Mouse (Mus musculus) forebrain, embryonic 13.5 days (tissue): ENCODE results near the gene Kcns3. TPM values are rescaled to one million over a fixed set of nuclear protein-coding genes. Genes with fewer than 3 reads are reported as not detected.

Experiments used
- ATAC-seq: fragments of 200-750 bp; cut with Nextera tagmentation; 2 replicates; pipeline ENCODE4 v1.8.0; 2017
- H3K27ac ChIP-seq: fragments of 300-500 bp; sonication (generic); 2 replicates; pipeline ENCODE4 v1.5.1; 2015; ENCODE audit warnings: inconsistent platforms, mild to moderate bottlenecking, moderate library complexity
- H3K27me3 ChIP-seq: fragments of 300-500 bp; sonication (generic); 2 replicates; pipeline ENCODE4 v1.6.1; 2015; ENCODE audit warnings: mild to moderate bottlenecking, inconsistent platforms
- H3K36me3 ChIP-seq: fragments of 300-500 bp; sonication (generic); 2 replicates; pipeline ENCODE4 v1.6.1; 2015; ENCODE audit warnings: mild to moderate bottlenecking, inconsistent platforms; ENCODE audit not compliant: poor library complexity, severe bottlenecking
- H3K4me1 ChIP-seq: fragments of 300-500 bp; sonication (generic); 2 replicates; pipeline ENCODE4 v1.6.1; 2015; ENCODE audit warnings: inconsistent platforms
- H3K4me2 ChIP-seq: fragments of 300-500 bp; sonication (generic); 2 replicates; pipeline ENCODE4 v1.6.1; 2015; ENCODE audit warnings: inconsistent platforms, mild to moderate bottlenecking, moderate library complexity
- H3K4me3 ChIP-seq: fragments of 300-500 bp; sonication (generic); 2 replicates; pipeline ENCODE4 v1.5.1; 2015; ENCODE audit warnings: mild to moderate bottlenecking, inconsistent platforms
- H3K9ac ChIP-seq: fragments of 300-500 bp; sonication (generic); 2 replicates; pipeline ENCODE4 v1.6.1; 2015; ENCODE audit warnings: mild to moderate bottlenecking, inconsistent platforms
- H3K9me3 ChIP-seq: fragments of 300-500 bp; sonication (generic); replicated peaks from 2 replicates; pipeline ENCODE4 v1.6.1; 2016; ENCODE audit warnings: inconsistent platforms
- WGBS: fragments of 180-500 bp; shearing (Covaris S2); methylation state at CpG from one replicate; pipeline ENCODE4 v1.1.7; 2015; 5-methylcytosine and 5-hydroxymethylcytosine counted together
- polyA plus RNA-seq: library from polyadenylated mRNA; unstranded; fragments of >200 nt; fragmentation: Nextera tagmentation; extraction: Ambion mirVana; gene quantifications from 2 replicates; pipeline ENCODE4 v1.2.1, GENCODE M21; 2015

Kcns3 gene
- polyA plus RNA-seq, 1 experiment from 2014 or later, result 0.31 TPM

GRCm38 (mm10) chr12:11150192-11150935 is 492 bp downstream of the Kcns3 start:
- Histone ChIP-seq H3K36me3 (no peaks in the 10 kb centered on the region), H3K4me3 (peak overlapping the region; percentile 58), H3K9ac (peak overlapping the region; percentile 61), H3K4me1 (peaks cover 19% of the 10 kb centered on the region), H3K27me3 (peaks cover 47% of the 10 kb centered on the region), H3K27ac (no peak overlapping the region), H3K4me2 (peak overlapping the region; percentile 98), H3K9me3 (no peaks in the 10 kb centered on the region)
- 1% methylated on average over 56 of the region's 66 CpGs for WGBS
- peak; percentile 80 for ATAC-seq

- peaks cover 19% of the 10 kb centered on the region for H3K4me1 ChIP-seq
- H3K36me3 ChIP-seq, result no peaks in the 10 kb centered on the region
- H3K9me3 ChIP-seq, result no peaks in the 10 kb centered on the region
- H3K27ac ChIP-seq, result no peak overlapping the region
- WGBS, result under 1% methylated on average over 41 of the region's 41 CpGs
- peak overlapping the region; percentile 61 for H3K9ac ChIP-seq
- peak; percentile 72 for ATAC-seq
- H3K4me2 ChIP-seq, result peak overlapping the region; percentile 98
- peaks cover 47% of the 10 kb centered on the region for H3K27me3 ChIP-seq
- peak overlapping the region; percentile 58 for H3K4me3 ChIP-seq
Observed at GRCm38 (mm10) chr12:11149421-11150191, 1.2 kb downstream of the Kcns3 start.

- Histone ChIP-seq H3K4me2 (peak overlapping the region; percentile 98), H3K36me3 (no peaks in the 10 kb centered on the region), H3K27ac (no peak overlapping the region), H3K27me3 (peaks cover 47% of the 10 kb centered on the region), H3K9me3 (no peaks in the 10 kb centered on the region), H3K9ac (peak overlapping the region; percentile 61), H3K4me3 (peak overlapping the region; percentile 58), H3K4me1 (peaks cover 19% of the 10 kb centered on the region)
- ATAC-seq, result peak; percentile 46; the same call in 1 of the 2 replicates
- 2% methylated on average over 14 of the region's 14 CpGs for WGBS
Observed at GRCm38 (mm10) chr12:11149121-11149420, 1.8 kb downstream of the Kcns3 start.

GRCm38 (mm10) chr12:11144894-11145293 is 6.0 kb downstream of the Kcns3 start:
- peaks cover 18% of the 10 kb centered on the region for H3K27me3 ChIP-seq
- H3K36me3 ChIP-seq, result no peaks in the 10 kb centered on the region
- no peak for ATAC-seq
- no peak overlapping the region for H3K4me2 ChIP-seq
- 70% methylated on average over 1 of the region's 1 CpGs for WGBS
- H3K4me1 ChIP-seq, result peaks cover 12% of the 10 kb centered on the region
- no peak overlapping the region for H3K4me3 ChIP-seq
- no peaks in the 10 kb centered on the region for H3K9me3 ChIP-seq
- no peak overlapping the region for H3K9ac ChIP-seq
- no peak overlapping the region for H3K27ac ChIP-seq

- H3K9ac ChIP-seq, result no peak overlapping the region
- no peaks in the 10 kb centered on the region for H3K27me3 ChIP-seq
- no peak overlapping the region for H3K4me3 ChIP-seq
- no peaks in the 10 kb centered on the region for H3K9me3 ChIP-seq
- H3K4me1 ChIP-seq, result no peaks in the 10 kb centered on the region
- H3K27ac ChIP-seq, result no peak overlapping the region
- no peaks in the 10 kb centered on the region for H3K36me3 ChIP-seq
- no peak overlapping the region for H3K4me2 ChIP-seq
- ATAC-seq, result no peak
Observed at GRCm38 (mm10) chr12:11132418-11132817, 18.4 kb downstream of the Kcns3 start.

- ATAC-seq, result no peak
- H3K27me3 ChIP-seq, result no peaks in the 10 kb centered on the region
- no peak overlapping the region for H3K9ac ChIP-seq
- H3K4me3 ChIP-seq, result no peak overlapping the region
- 10% methylated on average over 3 of the region's 3 CpGs for WGBS
- H3K27ac ChIP-seq, result no peak overlapping the region
- H3K9me3 ChIP-seq, result no peaks in the 10 kb centered on the region
- H3K4me2 ChIP-seq, result no peak overlapping the region
- no peaks in the 10 kb centered on the region for H3K4me1 ChIP-seq
- no peaks in the 10 kb centered on the region for H3K36me3 ChIP-seq
Observed at GRCm38 (mm10) chr12:11129188-11129587, 21.7 kb downstream of the Kcns3 start.

GRCm38 (mm10) chr12:11126186-11126759 is 24.6 kb downstream of the Kcns3 start:
- Histone ChIP-seq H3K27me3 (no peaks in the 10 kb centered on the region), H3K9ac (no peak overlapping the region), H3K27ac (no peak overlapping the region), H3K4me3 (no peak overlapping the region), H3K4me1 (no peaks in the 10 kb centered on the region), H3K36me3 (no peaks in the 10 kb centered on the region), H3K4me2 (no peak overlapping the region), H3K9me3 (no peaks in the 10 kb centered on the region)
- WGBS, result 73% methylated on average over 5 of the region's 5 CpGs
- ATAC-seq, result no peak

- no peaks in the 10 kb centered on the region for H3K9me3 ChIP-seq
- H3K4me2 ChIP-seq, result no peak overlapping the region
- no peak overlapping the region for H3K4me3 ChIP-seq
- WGBS, result 90% methylated on average over 3 of the region's 3 CpGs
- no peaks in the 10 kb centered on the region for H3K27me3 ChIP-seq
- no peak for ATAC-seq
- H3K4me1 ChIP-seq, result no peaks in the 10 kb centered on the region
- no peak overlapping the region for H3K27ac ChIP-seq
- H3K36me3 ChIP-seq, result no peaks in the 10 kb centered on the region
- no peak overlapping the region for H3K9ac ChIP-seq
Observed at GRCm38 (mm10) chr12:11101565-11101964, 49.3 kb downstream of the Kcns3 start.

GRCm38 (mm10) chr12:11088626-11089372 is 62.1 kb downstream of the Kcns3 start:
- ATAC-seq, result no peak
- Histone ChIP-seq H3K4me2 (no peak overlapping the region), H3K36me3 (no peaks in the 10 kb centered on the region), H3K4me3 (no peak overlapping the region), H3K27me3 (no peaks in the 10 kb centered on the region), H3K9ac (no peak overlapping the region), H3K9me3 (no peaks in the 10 kb centered on the region), H3K4me1 (no peaks in the 10 kb centered on the region), H3K27ac (no peak overlapping the region)
- WGBS, result 74% methylated on average over 5 of the region's 5 CpGs

- H3K9me3 ChIP-seq, result no peaks in the 10 kb centered on the region
- no peaks in the 10 kb centered on the region for H3K27me3 ChIP-seq
- H3K9ac ChIP-seq, result no peak overlapping the region
- H3K4me3 ChIP-seq, result no peak overlapping the region
- H3K36me3 ChIP-seq, result no peaks in the 10 kb centered on the region
- no peaks in the 10 kb centered on the region for H3K4me1 ChIP-seq
- WGBS, result 63% methylated on average over 5 of the region's 5 CpGs
- no peak overlapping the region for H3K4me2 ChIP-seq
- H3K27ac ChIP-seq, result no peak overlapping the region
- ATAC-seq, result no peak
Observed at GRCm38 (mm10) chr12:11086866-11087265, 64.0 kb downstream of the Kcns3 start.

- Histone ChIP-seq H3K36me3 (no peaks in the 10 kb centered on the region), H3K27me3 (no peaks in the 10 kb centered on the region), H3K9me3 (no peaks in the 10 kb centered on the region), H3K9ac (no peak overlapping the region), H3K4me2 (no peak overlapping the region), H3K4me3 (no peak overlapping the region), H3K27ac (no peak overlapping the region), H3K4me1 (peaks cover 7% of the 10 kb centered on the region; the same call in 1 of the 2 replicates)
- no peak for ATAC-seq
- WGBS, result 85% methylated on average over 2 of the region's 2 CpGs
Observed at GRCm38 (mm10) chr12:11071079-11071478, 79.8 kb downstream of the Kcns3 start.

GRCm38 (mm10) chr12:11066865-11067264 is 84.0 kb downstream of the Kcns3 start:
- H3K27ac ChIP-seq, result no peak overlapping the region
- H3K4me2 ChIP-seq, result no peak overlapping the region
- peaks cover 7% of the 10 kb centered on the region; the same call in 1 of the 2 replicates for H3K4me1 ChIP-seq
- H3K36me3 ChIP-seq, result no peaks in the 10 kb centered on the region
- no peaks in the 10 kb centered on the region for H3K9me3 ChIP-seq
- no peak overlapping the region for H3K9ac ChIP-seq
- 34% methylated on average over 2 of the region's 2 CpGs for WGBS
- no peaks in the 10 kb centered on the region for H3K27me3 ChIP-seq
- H3K4me3 ChIP-seq, result no peak overlapping the region
- peak; percentile 78 for ATAC-seq
